Mouse (Mus musculus) heart, postnatal 0 days (tissue): ENCODE measurements around the gene Akt3.

ENCODE experiments used
- CTCF ChIP-seq: IDR thresholded peaks from 2 replicates; pipeline ENCODE4 v1.5.1; 2016; ENCODE audit warnings: antibody characterized with exemption, control low read depth, low read depth
- EP300 ChIP-seq: IDR thresholded peaks from 2 replicates; pipeline ENCODE4 v1.6.1; 2016; ENCODE audit warnings: antibody characterized with exemption, low read depth

DNA sequence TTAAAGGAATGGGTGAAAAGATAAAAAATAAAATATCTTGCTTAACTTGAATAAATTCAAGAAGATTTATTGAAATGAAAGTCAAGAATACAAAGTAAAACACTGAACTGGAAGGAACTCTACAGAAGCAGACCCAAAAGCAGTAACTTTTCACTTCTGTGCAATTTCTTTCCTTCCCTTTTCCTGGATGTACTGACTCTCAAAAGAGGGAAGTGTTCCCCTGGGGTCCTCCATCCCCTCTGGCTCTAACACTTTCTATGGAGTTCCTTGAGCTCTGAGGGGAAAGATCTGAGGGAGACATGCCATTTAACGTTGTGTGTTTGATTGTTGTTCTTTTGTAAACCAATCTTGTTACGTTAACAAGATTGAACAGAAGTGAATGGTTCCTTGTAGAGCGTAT, 66.4 kb downstream of the Akt3 start:
- TF ChIP-seq CTCF (no peak), EP300 (no peak)
